ENCODE assay signal across 19 mouse cellular contexts in the genomic region with DNA sequence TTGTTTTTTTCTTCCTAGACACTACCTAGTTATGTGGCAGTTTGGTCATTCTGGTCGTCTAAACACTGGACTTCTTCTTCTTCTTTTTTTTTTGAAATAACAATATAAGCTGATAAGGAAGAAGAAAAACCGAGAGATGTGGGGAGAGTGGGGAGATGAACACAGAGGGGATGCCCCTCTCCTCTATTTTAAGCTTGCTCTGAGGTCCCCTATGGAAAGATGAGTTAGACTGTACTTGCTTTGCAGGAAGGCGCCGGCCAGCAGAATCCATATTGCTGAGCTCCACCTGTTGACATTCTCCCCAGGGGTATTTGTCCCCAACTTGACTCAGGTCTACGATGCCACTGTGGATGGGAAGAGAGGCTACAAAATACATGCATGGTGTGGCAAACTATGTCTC. TPM values are rescaled to one million over a fixed set of nuclear protein-coding genes. Genes with fewer than 3 reads are reported as not detected.
"Had no signal": no experiment of that assay in that cellular context is flagged by ENCODE, and none has a peak within 500 bp of the region (broad histone marks: within the 10 kb centered on the region; RNA-seq: fewer than 3 reads in every experiment).

No protein-coding gene starts in this region.

- ATAC-seq: intestine, embryonic 15.5 days; lung, postnatal 0 days; midbrain, embryonic 15.5 days had no signal

- H3K27ac ChIP-seq: intestine, embryonic 15.5 days; kidney, embryonic 15.5 days; left cerebral cortex, adult 2 months; limb, embryonic 13.5 days; midbrain, embryonic 12.5 days; midbrain, embryonic 15.5 days; neural tube, embryonic 13.5 days had no signal

- H3K4me1 ChIP-seq: intestine, embryonic 15.5 days; midbrain, embryonic 12.5 days; midbrain, embryonic 15.5 days; neural tube, embryonic 13.5 days had no signal

- DNase-seq: kidney, adult 11 months; kidney, adult 8-10 months; kidney, postnatal 10 days; kidney, postnatal 36 days; layer of hippocampus, postnatal 36 days; lung, embryonic 14.5 days; retina, postnatal 1 day; thymus, adult 18-20 months; thymus, postnatal 14 days had no signal

- H3K9me3 ChIP-seq: intestine, embryonic 15.5 days; kidney, embryonic 15.5 days; limb, embryonic 13.5 days; midbrain, embryonic 12.5 days; midbrain, embryonic 15.5 days; neural tube, embryonic 13.5 days had no signal

- H3K36me3 ChIP-seq: intestine, embryonic 15.5 days; kidney, embryonic 15.5 days; limb, embryonic 13.5 days; midbrain, embryonic 12.5 days; midbrain, embryonic 15.5 days; neural tube, embryonic 13.5 days had no signal

- H3K27me3 ChIP-seq: intestine, embryonic 15.5 days; limb, embryonic 13.5 days; midbrain, embryonic 12.5 days; midbrain, embryonic 15.5 days; neural tube, embryonic 13.5 days had no signal

- H3K9ac ChIP-seq: intestine, embryonic 15.5 days; kidney, embryonic 15.5 days; limb, embryonic 13.5 days; lung, embryonic 14.5 days; midbrain, embryonic 12.5 days; midbrain, embryonic 15.5 days; neural tube, embryonic 13.5 days had no signal

- H3K4me3 ChIP-seq: intestine, embryonic 15.5 days; kidney, embryonic 15.5 days; left cerebral cortex, adult 2 months; limb, embryonic 13.5 days; midbrain, embryonic 12.5 days; midbrain, embryonic 15.5 days; myocyte; neural tube, embryonic 13.5 days had no signal

- H3K4me2 ChIP-seq: intestine, embryonic 15.5 days; kidney, embryonic 15.5 days; limb, embryonic 13.5 days; lung, embryonic 14.5 days; midbrain, embryonic 12.5 days; midbrain, embryonic 15.5 days; neural tube, embryonic 13.5 days had no signal

RNA-seq across cellular contexts. Expression of a gene that starts 13.6 kb away (rescaled TPM):
- polyA plus RNA-seq: midbrain, embryonic 12.5 days; myocyte had no signal

RNA-seq across cellular contexts. Expression of a gene that starts 21.6 kb away (rescaled TPM):
- total RNA-seq: layer of hippocampus, postnatal 10 days had no signal
